Mouse (Mus musculus) neutrophil, adult 5-6 weeks (primary cell): ENCODE measurements around the gene Mark4. TPM values are rescaled to one million over a fixed set of nuclear protein-coding genes. Genes with fewer than 3 reads are reported as not detected.

Source experiments
- ATAC-seq: fragments of 151-379, 151-347 bp; 2 replicates; pipeline ENCODE4 v1.8.0; 2017; ENCODE audit warnings: mild to moderate bottlenecking, moderate TSS enrichment; ENCODE audit not compliant: insufficient number of reproducible peaks, poor library complexity, low FRiP score, severe bottlenecking; ENCODE audit errors: extremely low read depth
- total RNA-seq: library from RNA; stranded (forward); fragments of 200-1000 nt; gene quantifications from 2 replicates; pipeline ENCODE4 v1.2.3, GENCODE M21; 2017

The Mark4 gene
- total RNA-seq = 17.2 and 18.0 TPM in 2 replicates

DNA sequence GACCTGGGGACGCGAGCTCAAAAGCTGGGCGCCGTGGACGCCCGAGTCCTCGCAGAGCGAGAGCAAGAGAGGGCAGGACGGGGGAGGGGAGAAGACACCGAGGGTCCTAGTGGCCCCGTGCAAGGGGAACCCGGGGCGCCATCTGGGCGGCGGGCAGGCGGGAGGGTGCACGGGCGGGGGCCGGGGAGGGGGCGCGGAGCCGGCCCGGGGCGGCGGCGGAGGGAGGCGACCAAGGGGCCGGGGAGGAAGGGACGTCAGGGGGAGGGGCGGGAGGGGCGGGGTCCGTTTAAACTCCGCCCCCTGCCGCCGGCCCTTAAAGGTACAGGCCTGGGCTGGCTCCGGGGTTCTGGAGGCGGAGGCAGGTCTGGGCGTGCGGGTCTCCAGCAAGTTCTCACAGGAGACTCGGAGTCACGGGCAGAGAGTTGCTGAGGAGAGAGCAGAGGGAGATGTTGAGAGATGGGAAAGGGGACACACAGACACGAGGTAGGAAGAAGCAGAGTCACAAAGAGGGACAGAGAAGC, at the start of gene Mark4:
Gene Mark4 (minus strand): TSS at position 231 of the 521 bp plus-strand sequence.
- peak; percentile 64 for ATAC-seq

DNA sequence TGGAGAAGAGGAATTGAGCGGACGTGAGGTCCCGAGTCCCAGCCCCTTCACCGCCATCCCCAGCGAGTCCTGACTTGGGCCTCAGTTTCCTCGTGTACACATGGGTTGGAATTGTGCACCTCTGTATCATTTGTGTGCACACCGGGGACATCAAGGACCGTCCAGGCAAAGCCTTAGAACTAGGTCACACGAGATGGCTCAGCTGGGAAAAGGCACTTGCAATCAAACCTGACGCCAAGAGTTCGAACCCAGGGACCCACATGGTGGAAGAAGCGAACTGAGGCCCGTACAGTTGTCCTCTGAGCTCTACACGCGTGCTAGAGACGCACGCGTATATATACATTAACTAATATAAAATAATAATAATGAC, 49.0 kb upstream of the Mark4 start:
- ATAC-seq = no peak

DNA sequence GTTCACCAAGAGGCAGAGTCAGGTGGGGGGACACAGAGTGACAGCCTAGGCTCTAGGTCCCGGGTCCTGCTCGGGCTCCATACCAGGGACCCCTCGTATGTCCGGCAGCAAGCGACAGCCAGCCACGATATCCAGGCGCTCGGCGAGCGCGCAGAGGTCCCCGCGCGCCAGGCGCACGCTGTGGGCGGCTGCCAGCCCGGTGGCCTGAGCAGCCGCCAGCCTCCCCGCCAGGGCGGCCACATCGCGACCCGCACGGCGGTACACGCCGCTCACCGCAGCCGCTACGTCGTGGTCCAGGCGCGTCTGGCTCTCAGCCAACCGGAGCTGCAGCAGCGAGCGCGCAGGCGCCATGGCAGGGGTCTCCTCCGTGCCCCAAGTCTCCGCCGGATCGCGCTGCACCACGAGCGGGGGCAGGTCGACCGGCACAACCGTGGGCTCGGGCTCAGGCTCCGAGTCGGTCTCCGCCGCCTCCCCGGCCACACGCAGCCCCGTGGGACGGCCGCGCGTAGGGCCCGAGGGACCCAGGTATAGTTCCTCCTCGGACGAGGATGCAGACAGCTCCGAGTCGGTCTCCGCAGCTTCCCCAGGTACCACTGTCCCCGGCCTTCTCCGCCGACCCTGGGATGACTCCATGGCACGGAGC, 48.5 kb upstream of the Mark4 start:
- no peak for ATAC-seq

DNA sequence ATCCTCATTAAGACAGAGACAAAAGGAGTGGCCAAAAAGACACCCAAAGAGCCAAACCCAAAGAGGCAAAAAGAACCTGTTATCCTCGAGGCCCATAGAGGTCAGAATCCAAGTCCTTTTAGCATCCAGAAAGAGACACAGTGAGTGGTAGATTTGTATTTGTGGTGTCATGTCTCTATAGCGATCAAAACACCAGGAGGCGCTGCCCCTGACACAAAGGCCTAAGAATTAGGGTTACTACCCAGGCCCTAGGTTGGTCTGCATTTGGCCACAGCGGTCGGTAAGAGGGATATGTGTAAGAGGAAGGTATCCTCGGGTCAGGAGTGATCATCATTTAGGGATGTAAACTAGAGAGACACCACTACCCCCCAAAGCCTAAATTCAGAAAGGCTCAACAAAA, 47.7 kb upstream of the Mark4 start:
- ATAC-seq = no peak

DNA sequence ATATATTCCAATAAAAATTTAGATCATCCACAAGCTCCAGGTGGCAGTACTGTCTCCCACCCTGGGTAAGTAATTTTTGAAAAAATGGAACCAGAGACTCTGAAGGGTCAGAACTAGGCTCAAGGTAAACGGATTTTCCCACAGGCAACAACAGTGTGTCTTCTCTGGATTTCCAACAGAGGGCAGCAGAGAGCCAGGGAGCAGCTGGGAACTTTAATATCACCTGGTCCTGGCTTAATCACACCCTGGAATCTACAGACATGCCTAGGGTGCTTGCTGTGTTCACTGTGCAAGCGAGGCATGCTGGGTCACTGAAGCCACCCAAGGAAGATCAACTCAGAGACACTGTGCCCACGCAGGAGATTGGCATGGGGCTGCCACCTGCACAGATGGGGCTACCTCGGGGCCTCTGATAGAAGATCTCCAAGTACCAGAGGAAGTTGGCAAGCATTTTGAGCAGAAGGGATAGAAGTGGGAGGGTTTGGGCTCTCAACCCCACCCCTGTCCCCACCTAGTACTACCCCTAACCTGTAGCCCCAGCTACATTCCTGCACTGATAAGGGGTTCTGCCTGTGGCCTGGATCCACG, 45.0 kb upstream of the Mark4 start:
- ATAC-seq = peak; percentile 30; the same call in 1 of the 2 replicates

DNA sequence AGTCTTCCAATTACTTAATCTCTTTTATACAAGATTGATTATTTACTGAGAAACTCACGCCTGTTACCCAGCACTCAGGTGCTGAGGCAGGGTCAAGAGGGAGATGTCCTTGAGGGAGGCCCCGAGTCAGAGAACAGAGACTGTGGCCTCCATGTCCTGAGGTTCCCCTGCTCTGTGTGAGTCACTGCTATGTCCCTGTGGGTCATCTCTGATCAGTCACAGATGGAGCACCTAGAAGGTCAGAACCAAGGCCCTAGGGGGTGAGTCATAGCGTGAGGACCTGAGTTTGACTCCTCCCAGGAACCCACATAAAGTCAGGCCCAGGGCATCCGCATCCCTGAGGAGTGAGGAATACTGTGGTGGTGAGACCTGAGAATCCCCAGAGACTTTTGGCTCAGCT, 43.0 kb upstream of the Mark4 start:
- no peak for ATAC-seq

DNA sequence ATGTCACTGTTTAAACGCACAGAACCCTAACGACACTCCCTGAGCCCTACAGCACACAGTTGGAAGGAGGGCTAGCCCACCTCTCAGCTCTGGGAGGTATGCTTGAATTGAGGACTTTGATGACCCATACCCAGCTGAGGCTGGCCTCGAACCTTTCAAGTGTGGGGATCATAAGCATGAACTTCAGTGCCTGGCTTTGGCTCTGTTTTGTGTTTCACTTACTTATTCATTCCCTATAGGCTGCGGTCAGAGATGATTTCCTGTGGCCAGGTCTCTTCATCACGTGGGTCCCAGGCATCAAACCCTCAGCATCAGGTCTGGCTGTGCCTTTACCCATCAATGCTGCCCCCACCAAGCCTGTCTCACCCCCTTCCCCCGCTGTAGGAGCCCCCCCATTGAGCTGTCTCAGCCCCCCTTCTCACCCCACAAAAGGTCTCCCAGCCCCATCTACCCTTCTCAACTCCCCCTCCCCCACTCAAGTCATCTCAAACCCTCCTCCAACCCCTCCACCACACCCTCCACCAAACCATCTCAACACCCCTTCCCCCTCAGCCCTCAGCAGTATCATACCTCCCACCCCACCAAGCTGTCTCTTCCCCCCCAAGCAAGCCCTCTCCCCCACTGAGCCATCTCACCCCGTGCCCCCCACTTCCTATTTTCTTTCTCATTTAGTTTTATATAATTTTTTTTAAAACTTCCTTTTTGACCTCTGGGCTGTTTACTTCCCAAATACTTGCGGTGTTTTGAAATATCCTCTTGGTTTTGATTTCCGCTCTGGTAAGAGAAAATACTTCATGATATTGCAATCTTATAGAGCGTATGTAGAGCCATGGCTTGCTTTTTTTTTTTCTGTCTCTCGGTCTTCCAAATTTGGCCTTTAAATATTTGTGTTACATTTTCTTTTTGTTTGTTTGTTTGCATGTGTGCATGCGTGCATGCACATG, 42.1 kb upstream of the Mark4 start:
- ATAC-seq = peak; percentile 14; the same call in 1 of the 2 replicates

DNA sequence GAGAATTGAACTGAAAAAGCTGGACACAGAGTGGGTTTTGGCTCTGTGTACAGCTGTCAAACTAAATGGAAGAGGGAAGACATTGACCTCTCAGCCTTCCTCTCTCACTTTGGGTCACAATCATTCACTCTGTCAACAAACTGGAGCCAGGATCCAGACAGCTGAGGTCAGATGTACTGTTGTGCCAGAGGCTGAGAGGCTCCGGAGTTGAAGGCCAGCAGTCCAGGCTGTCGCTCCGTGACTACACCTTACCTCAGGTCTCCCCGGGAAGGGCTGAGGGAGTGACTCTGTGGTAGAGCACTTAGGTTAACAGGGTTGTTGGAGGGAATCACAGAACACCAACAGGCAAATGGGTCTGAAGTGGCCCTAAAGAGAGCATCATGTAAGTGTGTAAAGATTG, 39.7 kb upstream of the Mark4 start:
- ATAC-seq = no peak

DNA sequence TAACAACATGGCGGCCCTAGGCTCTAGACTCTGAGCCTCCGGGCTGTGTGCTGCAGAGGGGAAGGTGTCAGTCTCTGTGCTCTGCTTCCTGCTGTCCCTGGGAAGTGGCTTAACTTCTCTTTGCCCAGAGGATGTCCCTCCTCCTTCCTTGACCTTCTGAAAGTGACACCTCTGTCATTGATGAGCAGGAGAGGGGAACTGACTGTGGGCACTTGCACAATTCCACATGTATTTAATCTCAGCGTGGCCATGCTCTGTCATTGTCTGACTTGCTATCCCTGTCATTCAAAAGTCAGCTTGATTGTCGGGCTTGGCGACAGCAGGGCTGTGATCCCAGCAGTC, 37.6 kb upstream of the Mark4 start:
- peak; percentile 51; the same call in 1 of the 2 replicates for ATAC-seq

DNA sequence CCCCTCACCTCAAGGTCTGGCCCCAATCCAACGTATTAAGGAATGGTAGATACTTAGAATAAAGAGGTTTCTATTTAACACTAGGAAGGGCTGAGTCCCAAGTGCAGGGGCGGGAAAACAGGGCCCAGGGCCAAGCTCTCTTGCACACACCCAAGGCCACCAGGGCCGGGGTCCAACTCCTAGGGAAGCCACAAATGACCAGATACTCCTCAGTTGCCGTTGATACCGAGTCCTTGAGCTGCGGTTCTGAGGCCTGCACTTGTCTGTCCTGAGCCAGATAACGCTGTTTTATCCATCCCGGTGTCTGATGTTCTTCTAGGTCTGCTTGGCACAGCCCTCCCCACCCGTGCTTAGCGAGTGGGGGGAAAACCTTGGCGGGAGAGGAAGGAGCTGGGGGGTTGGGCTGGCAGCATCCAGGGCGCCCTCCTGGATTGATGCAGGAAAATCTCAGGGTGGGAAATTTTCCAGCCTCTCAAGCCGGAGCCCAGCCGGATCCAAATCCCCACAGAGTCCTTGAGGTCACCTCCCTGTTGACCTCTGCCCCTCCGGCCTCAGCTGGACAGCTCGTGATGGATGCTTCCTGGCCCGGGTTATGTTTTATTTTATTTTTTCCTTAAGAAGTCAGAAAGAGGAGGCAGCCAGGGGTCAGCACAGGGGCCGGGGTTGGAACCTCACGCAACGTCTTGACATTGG, 37.0 kb upstream of the Mark4 start:
- ATAC-seq = no peak

DNA sequence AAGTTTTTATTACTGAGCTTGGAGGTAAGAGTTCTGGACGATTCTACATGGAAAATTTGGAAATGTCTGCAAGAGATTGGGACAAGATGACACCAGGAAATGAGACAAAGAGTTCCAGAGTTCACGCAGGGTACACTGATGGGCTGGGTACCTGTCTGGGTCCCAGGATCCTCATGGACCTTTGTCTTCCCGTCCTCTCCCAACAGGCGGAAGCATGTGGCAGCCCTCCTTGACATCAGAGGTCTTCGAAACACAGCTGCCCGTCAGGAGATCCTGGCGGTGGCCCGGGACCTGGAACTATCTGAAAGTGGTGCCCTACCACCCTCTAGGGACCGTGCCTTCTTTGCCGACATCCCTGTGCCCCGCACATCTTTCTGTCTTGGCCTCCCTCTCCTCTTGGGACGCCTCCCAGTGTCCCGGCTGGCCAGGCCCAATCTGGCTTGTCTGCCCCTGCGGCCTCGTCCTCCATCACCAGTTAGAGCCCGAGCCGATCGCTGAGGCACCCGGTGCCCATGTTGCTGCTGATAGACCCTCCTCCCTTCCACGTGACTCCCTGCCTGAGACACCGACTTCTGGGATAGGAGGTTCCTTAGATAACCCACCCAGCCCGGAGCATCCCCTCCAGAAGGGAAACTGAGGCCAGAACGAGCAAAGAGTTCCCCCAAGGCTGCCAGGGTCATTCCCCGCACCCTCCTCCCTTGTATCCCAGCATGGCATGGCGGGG, 36.3 kb upstream of the Mark4 start:
- ATAC-seq = no peak

DNA sequence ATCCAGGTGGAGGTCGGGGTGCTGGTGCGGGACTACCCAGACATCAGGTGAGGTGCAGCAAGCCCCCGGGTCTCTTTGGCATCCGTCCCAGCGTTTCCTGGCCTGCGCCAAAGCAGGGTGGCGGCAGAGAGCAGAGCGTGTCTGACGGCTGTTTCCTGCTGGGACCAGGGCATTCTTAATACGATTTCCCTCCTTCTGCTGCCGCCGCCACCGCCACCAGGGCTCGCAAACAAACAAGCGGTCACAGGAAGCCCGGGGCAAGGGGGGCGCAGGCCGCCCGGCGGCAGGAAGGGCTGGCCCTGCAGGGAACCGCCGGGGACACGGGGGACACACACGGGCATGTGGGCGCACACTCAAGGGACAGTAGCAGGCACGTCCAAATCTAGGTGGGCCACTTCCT, 33.1 kb upstream of the Mark4 start:
- no peak for ATAC-seq

DNA sequence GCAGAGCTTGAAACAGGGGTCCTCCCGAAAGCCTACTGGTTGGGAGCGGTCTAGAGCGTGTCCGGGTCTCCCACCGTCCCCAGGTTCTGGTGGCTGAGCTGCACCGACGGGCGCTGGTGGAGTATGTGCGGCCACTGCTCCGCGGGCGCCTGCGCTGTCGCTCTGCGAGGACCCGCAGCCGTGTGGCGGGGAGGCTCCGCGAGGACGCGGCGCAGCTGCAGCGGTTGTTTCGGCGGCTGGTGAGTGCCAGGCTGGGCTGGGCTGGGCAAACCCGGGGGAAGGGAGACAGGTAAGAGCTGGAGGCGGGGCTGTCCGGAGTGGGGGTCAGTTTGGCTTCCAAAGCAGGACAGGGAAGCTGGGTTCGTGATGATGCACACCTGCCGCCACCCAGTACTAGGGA, 30.9 kb upstream of the Mark4 start:
- ATAC-seq = no peak

DNA sequence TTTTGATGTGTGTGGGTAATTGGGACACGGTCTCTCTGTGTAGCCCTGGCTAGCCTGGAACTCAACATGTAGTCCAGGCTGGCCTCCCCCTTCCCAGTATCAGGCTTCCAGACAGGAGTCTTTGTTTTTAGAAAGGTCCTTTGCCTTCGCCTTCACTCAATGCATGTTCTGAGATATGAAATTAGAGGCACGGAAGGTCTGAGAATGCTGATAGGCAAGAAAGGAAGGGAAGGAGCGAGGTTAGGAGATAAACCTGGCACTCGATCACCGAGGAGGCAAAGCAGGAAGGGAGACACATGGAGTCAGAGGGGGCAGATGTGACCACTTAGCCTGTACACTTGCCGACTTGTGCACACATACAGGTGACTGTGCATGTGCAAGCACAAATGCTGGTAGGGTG, 27.9 kb upstream of the Mark4 start:
- ATAC-seq = no peak

DNA sequence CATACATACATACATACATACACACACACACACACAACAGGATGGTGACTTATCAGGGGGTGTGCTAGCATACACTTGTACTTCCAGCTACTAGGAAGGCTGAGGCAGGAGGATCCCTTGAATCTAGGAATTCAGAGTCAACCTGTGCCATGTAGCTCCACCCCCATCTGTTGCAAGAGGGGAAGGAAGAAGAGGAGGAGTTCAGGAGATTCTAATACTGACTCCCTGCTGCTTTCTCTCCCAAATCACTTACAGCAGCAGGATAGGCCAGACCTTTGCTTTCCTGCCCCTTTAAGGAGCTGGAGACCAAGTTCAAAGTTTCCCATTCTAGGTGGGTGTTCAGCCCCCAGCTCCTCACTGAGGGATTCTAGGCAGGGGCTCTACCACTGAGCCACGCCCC, 26.9 kb upstream of the Mark4 start:
- ATAC-seq = no peak

DNA sequence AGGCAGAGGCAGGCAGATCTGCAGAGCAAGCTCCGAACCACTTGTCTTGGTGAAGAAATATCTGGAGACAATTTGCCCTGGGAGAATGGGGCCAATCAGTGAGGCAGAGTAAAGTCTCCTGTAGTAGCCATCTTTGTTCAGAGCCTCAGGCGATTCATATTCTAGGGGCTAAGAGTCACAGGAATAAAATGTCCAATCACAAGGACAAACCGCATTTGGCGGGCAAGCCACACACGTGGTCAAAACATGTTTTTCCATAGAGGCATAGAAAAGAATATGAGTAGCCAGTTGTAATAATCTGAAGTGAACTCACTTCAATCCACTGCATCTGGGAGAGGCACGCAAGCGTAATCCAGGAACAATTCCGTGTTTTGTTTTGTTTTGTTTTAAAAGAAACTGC, 24.7 kb upstream of the Mark4 start:
- ATAC-seq = no peak

DNA sequence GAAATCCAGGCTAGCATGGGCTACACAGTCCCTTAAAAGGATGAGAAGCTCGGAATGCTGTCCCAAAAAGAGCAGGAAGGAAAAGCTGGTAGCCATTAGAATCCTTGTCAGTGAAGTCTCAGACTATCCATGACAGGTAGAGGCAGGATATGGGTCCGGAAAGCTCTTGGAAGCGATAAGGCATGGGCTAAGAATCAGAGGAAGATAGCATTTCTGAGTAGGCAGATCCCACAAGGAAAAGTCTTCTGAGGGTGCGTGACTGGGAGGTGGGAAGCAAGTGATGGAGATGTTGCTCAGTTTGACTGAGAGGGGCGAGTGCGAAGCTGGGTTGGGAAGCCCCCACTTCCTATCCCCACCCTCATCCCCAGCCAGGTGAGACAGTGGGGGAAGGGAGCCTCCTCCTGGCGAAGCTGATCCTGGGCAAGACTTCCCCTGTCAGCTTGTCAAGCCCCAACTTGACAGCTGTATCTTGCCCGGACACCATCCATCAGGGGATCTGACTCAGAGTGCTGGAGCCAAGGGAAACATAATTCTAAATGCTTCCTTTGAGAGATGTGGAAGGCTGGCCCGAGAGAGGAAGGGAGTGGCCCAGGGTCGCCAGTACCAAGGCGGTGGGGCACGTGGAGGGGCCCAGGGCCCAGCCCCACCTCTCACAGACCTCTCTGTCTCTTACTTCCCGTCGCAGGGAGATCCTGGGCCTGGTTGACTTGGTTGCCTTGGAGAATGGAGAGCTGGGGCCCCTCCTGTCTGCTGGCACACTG, 19.2 kb upstream of the Mark4 start:
- ATAC-seq = no peak

DNA sequence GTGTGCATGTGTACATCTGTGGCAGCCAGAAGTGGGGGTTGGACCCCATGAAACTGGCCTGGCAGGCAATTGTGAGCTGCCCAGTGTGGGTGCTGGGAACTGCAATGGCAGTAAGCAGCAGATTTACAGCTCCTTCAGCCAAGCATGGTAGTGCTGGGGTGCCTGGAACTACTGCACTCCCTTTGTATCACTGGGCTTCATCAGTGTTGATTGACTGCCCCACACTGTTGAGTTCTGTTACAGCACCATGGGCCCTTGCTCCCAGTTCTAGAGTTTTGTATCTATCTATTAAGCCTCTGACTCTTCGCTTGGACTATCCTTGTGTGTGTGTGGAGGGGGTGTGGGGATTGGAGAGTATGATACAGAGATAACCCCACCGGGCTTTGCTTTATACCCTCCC, 18.5 kb upstream of the Mark4 start:
- ATAC-seq = no peak
